Mouse (Mus musculus) frontal cortex, adult 2 months (tissue): Measurements from ENCODE around the gene Coro1b. TPM values are rescaled to one million over a fixed set of nuclear protein-coding genes. Genes with fewer than 3 reads are reported as not detected.
"Not testable (repeated sequence)": the region's sequence is repeated elsewhere in the genome, so short reads cannot be mapped to it uniquely, and the experiment has no call there.

Source experiments
- DNase-seq, 2 experiments: peaks; one replicate each; pipeline ENCODE4 v3.0.0; 2022; ENCODE audit warnings: low spot score in 1 of 2; ENCODE audit errors: extremely low spot score in 1 of 2
- polyA plus RNA-seq: library from polyadenylated mRNA; depleted of rRNA; stranded (reverse); fragments of >200 nt; gene quantifications from 2 replicates; pipeline ENCODE4 v1.2.3, GENCODE M21; 2012

The Coro1b gene
- polyA plus RNA-seq, 1 experiment = 225 TPM

DNA sequence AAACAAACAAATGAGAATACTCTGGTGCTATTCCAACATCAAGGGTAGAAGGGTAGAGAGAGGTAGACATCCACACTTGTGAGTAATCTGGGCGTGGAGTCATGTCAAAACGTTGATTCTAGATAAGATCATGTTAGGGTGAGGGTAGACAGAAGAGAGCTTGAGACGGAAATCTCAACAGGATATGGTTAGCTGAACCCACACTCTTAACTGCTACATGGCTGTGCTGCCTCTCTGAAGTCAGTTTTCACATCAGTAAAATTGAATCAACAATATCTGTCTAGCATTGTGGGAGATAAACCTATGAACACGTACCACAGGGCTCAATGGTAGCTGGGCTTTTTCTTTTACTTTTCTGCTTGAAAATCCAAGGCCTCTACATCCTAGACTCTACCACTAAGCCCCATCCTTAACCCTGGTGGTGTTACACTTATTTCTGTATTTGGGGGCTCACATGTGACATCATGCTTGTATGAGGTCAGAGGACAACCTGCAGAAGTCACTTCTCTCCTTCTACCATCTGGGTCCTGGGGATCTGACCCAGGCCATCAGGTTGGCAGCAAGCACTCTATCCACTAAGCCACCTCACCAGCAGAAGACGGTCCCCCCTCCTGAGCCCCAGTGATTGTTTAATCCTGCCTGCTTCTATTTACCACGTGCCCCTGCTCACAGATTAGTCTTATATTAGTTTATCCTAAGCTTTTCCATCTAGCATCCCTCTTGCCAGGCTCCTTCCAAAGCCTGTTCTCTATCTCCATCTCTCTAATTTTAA, 28.5 kb upstream of the Coro1b start:
- no peak for DNase-seq

DNA sequence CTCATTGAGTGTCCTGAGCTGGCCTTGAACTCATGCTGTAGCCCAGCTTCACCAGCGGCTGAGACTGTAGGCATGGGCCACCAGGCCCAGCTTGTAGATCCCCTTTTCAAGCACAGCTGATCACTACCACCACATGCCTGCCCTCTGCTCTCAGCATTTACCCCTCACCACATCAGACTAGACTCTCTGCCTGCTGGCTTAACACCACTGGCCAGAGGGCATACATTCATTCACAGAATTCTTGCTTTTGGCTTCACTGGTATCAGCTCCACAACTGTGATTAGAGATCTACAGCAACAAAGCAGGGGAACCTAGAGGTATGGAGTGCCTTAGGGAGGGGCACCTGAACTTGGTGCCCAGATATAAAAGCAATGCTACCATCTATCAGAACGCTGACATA, 27.9 kb upstream of the Coro1b start:
- DNase-seq = no peak

DNA sequence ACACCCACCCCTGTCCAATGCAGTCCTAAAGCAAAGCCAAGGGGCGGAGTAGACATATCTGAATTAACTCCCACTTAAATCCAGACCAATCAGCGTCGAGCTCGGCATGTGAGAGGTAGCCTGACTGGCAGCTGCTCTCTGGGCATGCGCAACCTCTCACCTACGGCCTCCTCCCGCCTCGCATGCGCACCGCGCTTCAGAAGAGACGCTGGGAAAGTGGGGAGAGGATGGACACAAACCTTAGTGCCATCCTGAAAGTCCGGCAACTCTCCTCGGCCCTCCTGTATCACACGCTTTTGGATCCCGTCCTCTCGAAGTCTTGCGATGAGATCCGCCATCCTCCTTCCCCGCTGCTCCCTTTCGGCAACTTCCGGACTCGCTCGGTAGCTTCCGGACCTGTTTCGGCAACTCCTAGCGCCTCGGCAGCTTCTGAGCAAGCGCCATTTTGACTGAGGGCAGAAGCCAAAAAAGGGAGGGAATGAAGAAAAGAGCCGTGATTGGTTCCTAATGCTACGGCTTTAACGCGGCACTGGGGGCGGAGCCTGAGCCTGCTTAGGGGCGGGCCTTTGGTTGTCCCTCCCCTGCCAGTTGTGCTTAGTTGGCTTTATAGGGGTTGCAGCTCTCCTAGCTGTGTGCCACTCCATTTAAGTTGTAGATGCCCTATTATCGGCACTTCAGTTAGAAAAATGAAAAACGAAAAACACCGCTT, 27.2 kb upstream of the Coro1b start:
- peak; percentile 96 to 99 for DNase-seq

DNA sequence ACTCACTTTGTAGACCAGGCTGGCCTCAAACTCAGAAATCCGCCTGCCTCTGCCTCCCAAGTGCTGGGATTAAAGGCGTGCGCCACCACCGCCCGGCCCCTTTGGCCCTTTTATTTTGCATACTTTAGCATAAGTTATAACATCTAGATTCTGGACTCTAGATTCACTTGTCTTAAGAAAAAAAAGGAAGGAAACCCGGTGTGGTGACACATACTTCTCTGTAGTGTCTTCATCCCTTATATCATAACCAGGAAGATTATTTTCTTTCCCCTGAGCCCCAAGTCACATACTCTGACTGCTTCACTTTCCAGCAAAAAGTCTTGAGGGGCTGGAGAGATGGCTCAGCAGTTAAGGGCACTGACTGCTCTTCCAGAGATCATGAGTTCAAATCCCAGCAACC, 26.5 kb upstream of the Coro1b start:
- not testable (repeated sequence) for DNase-seq

DNA sequence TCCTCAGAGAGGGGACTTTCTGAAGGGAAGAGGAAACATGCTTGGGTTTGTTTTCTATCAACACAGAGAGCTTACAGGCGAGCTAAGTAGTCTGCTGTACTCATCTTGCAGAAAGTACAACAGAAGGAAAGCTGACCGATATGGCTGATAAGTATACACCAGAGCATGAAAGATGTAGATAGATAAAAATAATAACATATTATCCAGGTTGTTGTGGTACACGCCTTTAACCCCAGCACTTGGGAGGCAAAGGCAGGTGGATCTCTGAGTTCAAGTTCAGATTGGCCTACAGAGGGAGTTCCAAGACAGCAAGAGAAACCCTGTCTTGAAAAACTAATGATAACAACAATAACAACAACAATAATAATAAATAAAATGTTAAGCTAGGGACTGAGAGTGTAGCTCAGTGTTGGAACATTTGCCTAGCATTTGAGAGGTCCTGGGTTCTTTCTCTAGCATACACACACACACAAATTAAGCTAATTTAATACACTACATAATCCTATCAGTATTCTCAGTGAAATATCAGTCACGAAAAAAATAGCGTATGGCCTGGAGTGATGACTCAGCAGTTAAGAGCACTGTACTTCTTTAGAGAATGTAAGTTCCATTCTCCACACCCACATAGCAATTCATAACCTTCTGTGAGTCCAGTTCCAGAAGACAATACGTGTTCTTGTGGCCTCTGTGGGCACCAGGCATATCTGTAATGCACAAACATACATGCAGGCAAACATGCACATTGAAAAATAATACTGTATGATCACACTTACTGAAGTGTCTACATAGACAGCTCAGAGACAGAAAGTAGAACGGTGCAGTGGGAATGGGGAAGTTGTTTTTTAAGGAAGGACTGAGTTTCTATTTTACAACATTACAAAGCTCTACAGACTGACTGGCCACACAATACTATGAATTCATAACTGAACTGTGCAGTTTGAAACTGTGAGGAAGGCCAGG, 25.7 kb upstream of the Coro1b start:
- DNase-seq = no peak

DNA sequence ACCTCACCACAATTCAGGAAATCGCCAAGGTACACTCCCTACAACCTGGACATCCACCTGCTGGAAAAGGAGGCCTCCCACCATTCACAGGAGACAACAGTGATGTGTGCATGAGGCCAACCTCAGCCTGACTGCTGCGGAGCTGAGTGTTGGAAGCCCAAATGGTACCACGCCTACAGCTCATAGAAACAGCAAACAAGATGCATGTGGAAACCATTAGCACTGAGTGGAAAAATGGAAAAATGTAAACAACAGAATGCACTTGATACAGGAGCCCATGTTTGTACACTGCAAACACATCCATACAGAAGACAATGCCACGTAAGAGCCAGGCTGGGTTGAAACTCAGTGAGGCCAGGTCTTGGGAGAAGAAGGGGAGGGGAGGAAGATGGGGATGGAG, 24.0 kb upstream of the Coro1b start:
- DNase-seq = no peak

DNA sequence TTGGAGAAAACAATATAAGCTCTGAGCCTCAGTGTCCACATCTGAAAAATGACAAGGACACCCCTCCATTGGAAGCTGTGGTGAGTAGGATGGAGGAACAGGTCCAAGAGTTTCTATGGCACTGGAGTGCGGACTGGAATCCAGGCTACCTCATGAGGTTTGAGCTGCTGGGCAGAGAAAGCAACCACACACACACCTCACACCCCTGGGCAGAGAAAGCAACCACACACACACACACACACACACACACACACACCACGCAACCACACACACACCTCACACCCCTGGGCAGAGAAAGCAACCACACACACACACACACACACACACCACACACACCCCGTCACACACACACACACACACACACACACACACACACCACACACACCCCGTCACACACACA, 23.2 kb upstream of the Coro1b start:
- peak in 1 of 2 experiments; percentile 46 for DNase-seq

DNA sequence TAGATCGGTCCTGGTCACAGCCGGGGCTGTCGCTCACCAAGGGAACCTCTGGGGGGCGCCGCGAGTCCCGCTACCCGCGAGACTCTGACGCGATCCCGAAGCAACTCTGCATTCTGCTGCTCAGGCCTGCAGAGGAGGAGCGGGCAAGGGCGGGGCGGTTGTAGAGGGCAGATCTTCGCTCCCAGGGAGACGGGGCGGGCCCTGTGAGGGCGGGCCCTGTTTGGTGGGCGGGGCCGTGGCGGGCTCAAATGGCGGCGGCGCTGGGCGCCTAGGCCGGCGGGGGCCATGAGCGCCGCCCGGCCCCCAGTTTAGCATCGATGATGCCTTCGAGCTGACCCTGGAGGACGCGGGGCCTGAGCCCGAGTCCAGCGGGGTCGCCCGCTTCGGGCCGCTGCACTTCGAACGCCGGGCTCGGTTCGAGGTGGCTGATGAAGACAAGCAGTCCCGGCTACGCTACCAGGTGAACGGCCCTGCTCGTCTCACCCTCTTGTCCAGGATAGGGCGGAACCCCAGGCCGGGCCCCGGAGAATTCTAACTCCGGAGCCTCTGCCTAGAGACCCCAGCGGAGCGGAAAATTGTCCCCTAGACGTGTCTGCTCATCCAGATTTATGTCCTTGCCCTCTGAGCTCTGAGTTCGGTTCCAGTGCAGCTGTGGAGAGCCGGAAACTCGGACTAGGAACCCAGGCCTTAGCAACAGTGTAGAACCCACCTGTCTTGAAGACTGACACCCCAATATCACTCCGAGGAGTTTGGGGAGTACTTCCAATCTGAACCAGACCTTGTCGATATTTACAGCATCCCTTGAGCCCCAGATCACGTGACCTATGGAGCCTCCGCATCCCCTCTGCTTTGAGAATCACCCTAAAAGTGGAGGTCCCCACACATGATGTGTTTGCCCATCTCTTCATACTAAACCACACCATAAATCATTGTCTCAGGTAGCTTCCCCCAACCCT, 22.4 kb upstream of the Coro1b start, which contains the start of gene Aip:
Gene Aip, minus strand, starts transcription at position 118 of the 956 bp plus-strand sequence.
- DNase-seq = peak; percentile 96 to 98

DNA sequence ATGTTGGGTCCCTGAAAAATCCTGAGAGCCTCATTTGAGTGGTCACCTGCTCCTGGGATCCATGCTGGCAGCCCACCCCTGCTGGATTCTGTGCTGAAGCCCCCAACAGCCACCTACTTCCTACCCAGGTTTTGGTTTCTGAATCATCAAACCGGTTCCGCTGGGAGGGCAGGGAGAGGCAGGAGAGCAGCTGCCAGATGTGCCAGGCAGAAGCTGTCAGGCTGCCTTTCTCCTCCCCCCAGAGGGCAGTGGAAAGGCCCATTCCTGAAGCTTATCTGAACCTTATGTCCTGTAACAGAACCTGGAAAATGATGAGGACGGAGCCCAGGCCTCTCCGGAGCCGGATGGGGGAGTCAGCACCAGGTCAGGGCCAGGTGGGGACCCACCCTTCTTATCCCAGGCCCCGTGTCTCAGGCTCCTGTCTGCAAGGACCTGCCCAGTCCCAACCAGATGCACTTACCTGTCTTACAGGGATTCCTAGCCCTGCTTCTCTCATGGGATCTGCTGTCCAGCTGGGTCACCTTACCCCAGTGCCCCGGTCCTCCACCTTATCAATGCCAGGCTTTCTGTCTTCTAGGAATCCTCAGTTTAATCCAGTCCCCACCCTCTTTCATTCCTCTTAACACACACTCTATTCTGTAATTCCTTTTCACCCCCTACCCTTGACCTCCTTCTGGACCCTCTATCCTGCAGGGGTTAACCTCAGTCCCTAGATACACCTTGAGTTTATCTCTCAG, 21.5 kb upstream of the Coro1b start:
- DNase-seq = no peak

DNA sequence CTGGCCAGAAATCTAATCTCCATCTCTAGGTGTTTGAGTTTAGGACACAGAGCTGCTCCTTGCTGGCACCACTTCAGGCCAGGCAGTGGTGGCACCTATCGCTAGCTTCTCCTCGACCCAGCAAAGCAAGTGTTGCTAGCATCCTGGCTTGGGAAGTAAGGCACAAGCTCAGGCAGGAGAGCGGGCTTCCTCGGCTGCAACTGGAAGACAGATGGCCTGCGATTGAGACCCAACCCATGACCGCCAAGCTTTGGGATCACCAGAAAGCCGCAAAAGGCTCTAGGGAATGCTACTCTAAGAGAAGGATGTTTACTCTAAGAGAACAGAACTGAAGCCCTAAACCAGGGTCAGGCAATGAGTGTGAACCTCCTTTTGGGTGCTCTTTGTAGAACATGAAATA, 19.0 kb upstream of the Coro1b start:
- no peak for DNase-seq

DNA sequence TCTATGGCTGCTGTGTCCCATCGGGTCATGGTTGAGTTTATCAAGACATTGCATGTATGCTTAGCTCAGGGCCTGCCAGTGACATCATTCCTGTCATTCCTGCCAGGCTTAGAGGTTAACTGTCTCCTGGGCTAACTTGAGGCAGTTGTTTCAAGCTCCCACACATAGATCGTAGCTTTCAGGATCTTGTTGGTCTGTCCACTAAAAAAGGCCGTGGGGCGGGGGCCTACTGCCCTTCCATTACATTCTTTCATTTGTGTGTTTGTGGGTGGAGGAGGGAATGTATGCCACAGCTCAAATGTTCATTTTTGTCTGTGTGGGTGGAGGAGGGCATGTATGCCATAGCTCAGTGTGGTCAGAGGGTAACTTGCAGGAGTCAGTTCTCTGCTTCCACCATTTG, 18.3 kb upstream of the Coro1b start:
- no peak for DNase-seq

DNA sequence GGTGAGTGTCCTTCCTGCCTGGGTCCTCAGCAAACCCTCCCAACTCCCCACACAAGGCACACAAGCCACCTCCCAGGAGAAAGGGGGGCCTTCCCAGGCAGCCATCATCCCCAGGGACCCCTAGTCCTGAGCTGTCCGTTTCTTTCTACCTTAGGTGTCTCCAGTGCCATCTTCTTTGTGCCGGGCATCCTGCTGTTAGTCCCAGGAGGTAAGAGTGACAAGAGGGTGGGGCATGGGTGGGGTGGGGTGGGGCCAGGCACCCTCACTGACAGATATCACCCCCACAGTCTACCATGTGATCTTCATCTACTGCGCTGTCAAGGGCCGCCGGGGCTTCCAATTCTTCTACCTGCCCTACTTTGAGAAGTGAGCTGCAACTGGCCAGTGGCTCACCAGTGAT, 17.3 kb upstream of the Coro1b start:
- DNase-seq = no peak

DNA sequence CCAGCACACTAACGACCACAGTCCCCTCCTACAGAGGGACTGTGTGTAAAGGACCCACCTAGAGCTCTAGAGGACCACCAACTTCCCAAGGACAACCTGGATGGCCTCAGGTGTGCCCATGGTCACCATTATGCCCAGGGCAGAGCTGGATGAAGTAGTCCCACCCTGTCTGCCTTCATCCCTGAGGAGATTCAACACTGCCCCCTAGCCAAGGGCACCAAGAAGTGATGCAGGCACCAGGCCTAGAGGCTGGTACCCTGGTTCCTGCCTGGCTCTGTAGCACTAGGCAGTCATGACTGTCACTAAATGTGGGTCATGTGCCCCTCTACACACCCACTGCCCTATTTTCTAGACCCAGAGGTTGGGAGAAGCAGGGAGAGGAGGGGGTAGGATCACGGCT, 16.7 kb upstream of the Coro1b start:
- DNase-seq = no peak

DNA sequence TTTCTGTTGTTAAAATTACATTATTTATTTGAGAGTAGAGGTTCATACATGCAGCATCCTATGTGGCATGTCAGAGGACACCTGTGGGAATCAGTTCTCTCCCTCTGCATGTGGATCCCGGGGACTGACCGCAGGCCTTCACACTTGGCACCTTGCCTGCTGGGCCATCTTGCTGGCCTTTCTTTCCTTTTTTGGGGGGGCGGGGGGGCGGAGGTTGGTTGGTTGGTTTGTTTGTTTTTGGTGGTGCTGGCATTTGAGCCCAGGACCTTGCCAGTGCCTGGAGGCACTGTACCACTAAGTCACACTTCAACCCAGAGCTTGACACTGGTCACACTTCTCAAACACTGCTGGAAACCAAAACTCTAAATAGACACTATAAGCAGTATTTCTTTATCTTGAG, 14.1 kb upstream of the Coro1b start:
- DNase-seq = no peak

DNA sequence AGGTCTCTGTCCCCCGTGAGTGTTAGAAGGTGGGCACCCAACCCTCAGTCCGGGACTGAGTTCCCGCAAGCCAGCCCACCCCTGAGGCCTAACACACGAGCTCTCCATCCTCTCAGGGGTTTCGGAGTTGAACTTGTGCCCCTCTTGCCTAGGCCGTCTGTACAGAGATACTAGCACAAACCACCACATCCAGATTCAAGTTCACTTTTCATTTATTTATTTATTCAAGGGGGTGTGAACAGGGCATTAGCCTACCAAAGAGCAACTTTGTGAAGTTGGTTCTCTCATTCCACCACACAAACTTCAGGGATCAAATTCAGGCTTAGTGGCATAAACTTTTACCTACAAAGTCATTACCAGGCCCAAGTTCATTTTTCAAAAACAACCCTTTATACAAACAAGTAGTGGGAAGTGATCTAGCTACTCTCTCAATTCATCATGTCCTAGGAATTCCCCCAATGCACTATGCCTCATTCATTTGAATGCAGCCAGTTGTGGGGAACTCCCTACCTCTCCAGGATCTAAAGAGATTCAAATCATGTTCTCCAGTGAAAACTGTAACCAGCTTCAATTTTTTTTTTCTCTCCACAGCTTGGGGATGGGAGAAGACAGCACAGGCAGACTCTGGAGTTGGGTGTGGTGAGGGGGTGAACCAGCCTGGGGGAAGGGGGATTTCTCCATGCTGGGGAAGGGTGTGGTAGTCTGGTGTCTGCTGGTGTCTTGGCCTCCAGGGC, 13.0 kb upstream of the Coro1b start:
- DNase-seq = not testable (repeated sequence)

DNA sequence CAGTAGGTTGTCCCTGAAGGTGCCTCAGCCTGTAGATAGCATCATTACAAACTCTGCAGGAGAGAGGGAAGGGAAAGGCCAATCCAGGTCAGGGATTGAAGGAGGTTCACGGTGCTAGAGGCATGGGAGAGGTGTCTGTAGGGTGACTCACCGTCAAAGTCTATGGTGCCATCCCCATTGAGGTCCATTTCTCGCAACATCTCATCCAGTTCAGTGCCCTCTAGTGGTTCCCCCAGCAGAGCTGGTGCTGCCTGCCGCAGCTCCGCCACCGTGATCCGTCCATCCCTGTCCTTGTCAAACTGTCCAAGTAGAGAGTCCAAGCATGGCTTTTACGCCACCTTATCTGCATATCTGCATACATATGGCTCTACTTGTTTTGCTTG, 12.5 kb upstream of the Coro1b start:
- not testable (repeated sequence) for DNase-seq

DNA sequence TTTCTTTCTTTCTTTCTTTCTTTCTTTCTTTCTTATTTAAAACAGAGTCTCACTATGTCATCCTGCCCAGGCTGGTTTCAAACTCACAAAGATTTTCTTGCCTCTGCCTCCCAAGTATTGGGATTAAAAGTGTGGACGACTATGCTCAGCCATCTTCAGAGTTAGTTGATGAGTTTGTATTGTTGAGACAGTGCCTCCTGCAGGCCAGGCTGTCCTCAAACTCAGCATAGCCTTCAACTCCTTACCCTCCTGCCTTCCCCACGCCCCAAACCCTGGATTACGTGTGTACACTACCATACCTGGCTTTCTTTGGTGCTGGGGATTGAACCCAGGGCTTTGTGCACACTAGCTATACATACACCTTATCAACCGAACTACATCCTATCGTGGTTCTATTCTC, 12.0 kb upstream of the Coro1b start:
- no peak for DNase-seq

DNA sequence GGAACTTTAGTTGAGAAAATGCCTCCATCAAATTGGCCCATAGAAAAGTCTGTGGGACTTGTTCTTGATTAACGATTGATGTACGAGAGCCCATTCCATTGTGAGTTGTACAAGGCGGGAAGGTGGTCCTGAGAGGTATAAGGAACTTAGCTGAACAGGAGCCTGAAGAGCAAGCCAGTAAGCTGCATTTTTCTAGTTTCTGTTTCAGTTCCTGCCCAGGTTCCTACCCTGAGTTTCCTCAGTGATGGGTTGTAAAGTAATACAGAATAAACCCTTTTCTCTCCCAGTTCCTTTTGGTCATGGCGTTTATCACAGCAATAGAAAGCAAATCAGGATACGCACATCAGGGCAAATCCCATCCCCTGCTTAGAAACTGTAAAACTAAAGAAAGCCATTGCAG, 10.5 kb upstream of the Coro1b start:
- DNase-seq = no peak

DNA sequence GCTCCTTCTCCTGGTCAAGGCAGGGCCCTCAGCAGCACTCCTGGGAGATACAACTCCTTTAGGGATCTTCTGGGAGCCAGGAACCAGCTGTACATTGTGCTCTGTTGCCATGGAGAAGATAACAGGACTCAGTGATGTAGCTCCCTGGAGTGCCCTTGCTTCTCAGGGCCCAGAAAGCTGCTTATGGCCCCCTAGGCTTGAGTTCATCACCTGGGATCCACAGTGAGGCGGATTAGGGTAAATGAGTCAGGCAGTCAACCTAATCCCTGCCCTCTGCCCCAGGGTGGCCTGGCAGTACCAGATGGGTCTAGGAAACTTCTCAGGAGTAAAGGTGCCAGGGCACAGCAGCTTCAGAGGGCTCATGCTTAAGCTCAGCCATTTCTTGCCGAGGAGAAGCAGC, 9.0 kb upstream of the Coro1b start, which contains the start of gene Gpr152:
Gene Gpr152, plus strand, starts transcription at position 342 of the 400 bp plus-strand sequence.
- DNase-seq = no peak
